Mouse (Mus musculus): ENCODE measurements at regions not wholly inside any gene's neighbourhood (a gene's known extent, or its start where the extent isn't known, plus 50 kb on each side); places are given as distances from the start of the nearest gene placed in this dataset.

GRCm38 (mm10) chr4:53220809-53221208 lies 61.1 kb upstream of the Abca1 start:
- TF ChIP-seq GATA4 (IDR thresholded peaks at IDR 0.05; ENCODE audit: insufficient replicate concordance, low read length), result no peak

- no peak for TF ChIP-seq GATA4 (IDR thresholded peaks at IDR 0.05; ENCODE audit: insufficient replicate concordance, low read length)
Observed at GRCm38 (mm10) chr4:53219351-53219750, 59.7 kb upstream of the Abca1 start.

DNA sequence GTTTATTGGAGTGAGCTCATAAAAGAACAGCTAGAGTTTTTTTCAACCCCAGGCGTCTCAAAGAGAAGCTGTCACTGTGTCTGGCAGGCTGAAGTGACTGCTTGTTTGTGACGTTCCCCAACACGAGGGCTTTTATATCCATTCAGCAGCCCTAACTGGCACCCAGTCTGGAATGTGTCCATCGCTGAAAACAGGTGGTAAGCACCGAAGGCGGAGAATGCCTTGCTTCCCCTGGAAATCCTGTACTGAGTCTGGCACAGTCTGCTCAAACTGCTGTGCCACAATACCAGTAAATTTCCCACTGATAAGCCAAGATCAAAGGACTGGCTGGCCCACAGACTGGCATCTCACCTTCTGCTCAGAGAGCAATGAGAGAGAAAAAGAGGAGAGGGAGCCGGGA lies 59.1 kb upstream of the Abca1 start:
- TF ChIP-seq GATA4 (IDR thresholded peaks at IDR 0.05; ENCODE audit: insufficient replicate concordance, low read length), result no peak

DNA sequence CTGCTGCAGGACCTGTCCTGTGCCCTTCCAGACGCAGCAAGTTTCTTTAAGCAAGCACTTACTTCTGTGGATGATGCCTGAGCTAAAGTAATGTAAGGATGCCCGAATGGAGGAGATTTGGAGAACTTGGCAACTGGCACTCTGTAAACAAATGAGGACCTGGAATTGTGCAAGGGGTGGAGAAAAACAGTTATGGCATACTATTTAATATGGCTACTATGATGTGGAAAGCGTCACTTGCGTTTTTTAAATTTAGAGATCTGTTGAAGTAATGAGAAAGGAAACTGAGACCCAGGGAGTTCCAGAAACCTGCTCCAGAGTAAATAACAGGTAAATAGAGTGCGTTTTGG lies 58.6 kb upstream of the Abca1 start:
- TF ChIP-seq GATA4 (IDR thresholded peaks at IDR 0.05; ENCODE audit: insufficient replicate concordance, low read length), result no peak

GRCm38 (mm10) chr4:53217608-53218290 lies 58.1 kb upstream of the Abca1 start:
- TF ChIP-seq GATA4 (IDR thresholded peaks at IDR 0.05; ENCODE audit: insufficient replicate concordance, low read length), result no peak

DNA sequence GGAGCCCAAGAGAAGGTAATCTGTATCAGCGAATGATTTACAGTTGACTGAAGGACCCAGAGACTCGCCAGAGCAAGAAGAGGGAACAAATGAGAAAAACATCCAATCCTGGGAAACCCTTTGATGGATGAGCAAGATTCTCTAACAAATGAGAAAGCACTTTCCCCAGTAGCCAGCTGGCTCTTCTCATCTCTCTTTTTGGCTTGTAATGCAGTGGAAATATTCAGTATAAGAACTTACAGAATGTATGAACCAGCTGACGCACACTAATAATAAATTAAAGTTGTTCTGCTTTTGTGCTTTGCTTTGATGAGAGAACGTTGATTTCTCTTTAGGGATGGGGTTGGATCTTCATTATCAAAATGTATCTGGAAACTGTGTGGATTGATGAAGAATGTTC lies 52.8 kb upstream of the Abca1 start:
- TF ChIP-seq GATA4 (IDR thresholded peaks at IDR 0.05; ENCODE audit: insufficient replicate concordance, low read length), result no peak

GRCm38 (mm10) chr4:53210685-53211084 lies 51.0 kb upstream of the Abca1 start:
- no peak for TF ChIP-seq GATA4 (IDR thresholded peaks at IDR 0.05; ENCODE audit: insufficient replicate concordance, low read length)

Data from liver, adult (tissue).